Mouse (Mus musculus): ENCODE data around the gene Brinp2. TPM values are rescaled to one million over a fixed set of nuclear protein-coding genes. Genes with fewer than 3 reads are reported as not detected.
A peak's percentile ranks its signal among the peaks of the same experiment; 100 is the strongest.

Brinp2 gene
- polyA plus RNA-seq (2014; fragmentation: Nextera tagmentation; extraction: Ambion mirVana) = 0.07 and 0.11 TPM in 2 replicates

GRCm38 (mm10) chr1:158356051-158356461, at the start of gene Brinp2:
Gene Brinp2 (minus strand): TSS chr1:158356326.
- Histone ChIP-seq H3K9me3 (ENCODE audit: control insufficient read depth, low read length) (no peaks in the 10 kb centered on the region), H3K9ac (ENCODE audit: low read depth, low read length) (peak within 1 kb of the TSS; percentile 35; the same call in 1 of the 2 replicates)

GRCm38 (mm10) chr1:158400898-158401297, 44.8 kb upstream of the Brinp2 start:
- ATAC-seq (ENCODE audit: low FRiP score, low TSS enrichment) = no peak
- H3K4me1 ChIP-seq (ENCODE audit: control insufficient read depth, insufficient read depth, low read length) = no peaks in the 10 kb centered on the region
- H3K36me3 ChIP-seq (ENCODE audit: control insufficient read depth, insufficient read depth, low read length) = no peaks in the 10 kb centered on the region
- no peaks in the 10 kb centered on the region for H3K27me3 ChIP-seq (ENCODE audit: control insufficient read depth, insufficient read depth, low read length)
- no peak overlapping the region for H3K4me3 ChIP-seq (ENCODE audit: low read length)
- H3K4me2 ChIP-seq (replicated peaks; ENCODE audit: low read depth, low read length) = no peak overlapping the region
- H3K27ac ChIP-seq (ENCODE audit: low read depth, low read length) = no peak overlapping the region
- no peaks in the 10 kb centered on the region for H3K9me3 ChIP-seq (ENCODE audit: control insufficient read depth, low read length)
- 30% methylated on average over 2 of the region's 2 CpGs for WGBS
- H3K9ac ChIP-seq (ENCODE audit: low read depth, low read length) = no peak overlapping the region

More at GRCm38 (mm10) chr1:158356051-158356461, at the start of gene Brinp2:
- peak within 1 kb of the TSS; percentile 75 for H3K4me2 ChIP-seq (replicated peaks; ENCODE audit: low read depth, low read length)
- under 1% methylated on average over 30 of the region's 30 CpGs for WGBS
- H3K27me3 ChIP-seq (ENCODE audit: control insufficient read depth, insufficient read depth, low read length) = peaks cover 35% of the 10 kb centered on the region
- no peaks in the 10 kb centered on the region for H3K36me3 ChIP-seq (ENCODE audit: control insufficient read depth, insufficient read depth, low read length)
- H3K4me3 ChIP-seq (ENCODE audit: low read length) = peak within 1 kb of the TSS; percentile 44
- peaks cover 5% of the 10 kb centered on the region; the same call in 1 of the 2 replicates for H3K4me1 ChIP-seq (ENCODE audit: control insufficient read depth, insufficient read depth, low read length)
- ATAC-seq (ENCODE audit: low FRiP score, low TSS enrichment) = peak; percentile 98
- H3K27ac ChIP-seq (ENCODE audit: low read depth, low read length) = no peak within 1 kb of the TSS

GRCm38 (mm10) chr1:158397058-158397457, 40.9 kb upstream of the Brinp2 start:
- Histone ChIP-seq H3K9ac (ENCODE audit: low read depth, low read length) (no peak overlapping the region), H3K9me3 (ENCODE audit: control insufficient read depth, low read length) (no peaks in the 10 kb centered on the region), H3K4me3 (ENCODE audit: low read length) (no peak overlapping the region), H3K27ac (ENCODE audit: low read depth, low read length) (no peak overlapping the region), H3K36me3 (ENCODE audit: control insufficient read depth, insufficient read depth, low read length) (no peaks in the 10 kb centered on the region), H3K27me3 (ENCODE audit: control insufficient read depth, insufficient read depth, low read length) (no peaks in the 10 kb centered on the region), H3K4me2 (replicated peaks; ENCODE audit: low read depth, low read length) (no peak overlapping the region), H3K4me1 (ENCODE audit: control insufficient read depth, insufficient read depth, low read length) (no peaks in the 10 kb centered on the region)
- no peak for ATAC-seq (ENCODE audit: low FRiP score, low TSS enrichment)
- WGBS = 92% methylated on average over 2 of the region's 2 CpGs

GRCm38 (mm10) chr1:158390693-158391092, 34.6 kb upstream of the Brinp2 start:
- Histone ChIP-seq H3K4me2 (replicated peaks; ENCODE audit: low read depth, low read length) (no peak overlapping the region), H3K4me3 (ENCODE audit: low read length) (no peak overlapping the region), H3K9ac (ENCODE audit: low read depth, low read length) (no peak overlapping the region), H3K4me1 (ENCODE audit: control insufficient read depth, insufficient read depth, low read length) (no peaks in the 10 kb centered on the region), H3K9me3 (ENCODE audit: control insufficient read depth, low read length) (no peaks in the 10 kb centered on the region), H3K36me3 (ENCODE audit: control insufficient read depth, insufficient read depth, low read length) (no peaks in the 10 kb centered on the region), H3K27ac (ENCODE audit: low read depth, low read length) (no peak overlapping the region), H3K27me3 (ENCODE audit: control insufficient read depth, insufficient read depth, low read length) (no peaks in the 10 kb centered on the region)
- 81% methylated on average over 4 of the region's 4 CpGs for WGBS
- ATAC-seq (ENCODE audit: low FRiP score, low TSS enrichment) = no peak

GRCm38 (mm10) chr1:158388995-158389394, 32.9 kb upstream of the Brinp2 start:
- WGBS = 95% methylated on average over 4 of the region's 4 CpGs
- no peak for ATAC-seq (ENCODE audit: low FRiP score, low TSS enrichment)
- H3K4me2 ChIP-seq (replicated peaks; ENCODE audit: low read depth, low read length) = no peak overlapping the region
- H3K27ac ChIP-seq (ENCODE audit: low read depth, low read length) = no peak overlapping the region
- no peak overlapping the region for H3K4me3 ChIP-seq (ENCODE audit: low read length)
- no peaks in the 10 kb centered on the region for H3K4me1 ChIP-seq (ENCODE audit: control insufficient read depth, insufficient read depth, low read length)
- H3K36me3 ChIP-seq (ENCODE audit: control insufficient read depth, insufficient read depth, low read length) = no peaks in the 10 kb centered on the region
- no peaks in the 10 kb centered on the region for H3K27me3 ChIP-seq (ENCODE audit: control insufficient read depth, insufficient read depth, low read length)
- H3K9ac ChIP-seq (ENCODE audit: low read depth, low read length) = no peak overlapping the region
- H3K9me3 ChIP-seq (ENCODE audit: control insufficient read depth, low read length) = no peaks in the 10 kb centered on the region

- 25% methylated on average over 3 of the region's 3 CpGs for WGBS
- no peak for ATAC-seq (ENCODE audit: low FRiP score, low TSS enrichment)
Measured at GRCm38 (mm10) chr1:158386781-158387180, 30.7 kb upstream of the Brinp2 start.

GRCm38 (mm10) chr1:158385311-158385710, 29.2 kb upstream of the Brinp2 start:
- H3K27ac ChIP-seq (ENCODE audit: low read depth, low read length) = no peak overlapping the region
- no peaks in the 10 kb centered on the region for H3K36me3 ChIP-seq (ENCODE audit: control insufficient read depth, insufficient read depth, low read length)
- no peaks in the 10 kb centered on the region for H3K27me3 ChIP-seq (ENCODE audit: control insufficient read depth, insufficient read depth, low read length)
- H3K9me3 ChIP-seq (ENCODE audit: control insufficient read depth, low read length) = no peaks in the 10 kb centered on the region
- WGBS = 91% methylated on average over 2 of the region's 2 CpGs
- ATAC-seq (ENCODE audit: low FRiP score, low TSS enrichment) = no peak
- no peak overlapping the region for H3K9ac ChIP-seq (ENCODE audit: low read depth, low read length)
- H3K4me2 ChIP-seq (replicated peaks; ENCODE audit: low read depth, low read length) = no peak overlapping the region
- no peak overlapping the region for H3K4me3 ChIP-seq (ENCODE audit: low read length)
- no peaks in the 10 kb centered on the region for H3K4me1 ChIP-seq (ENCODE audit: control insufficient read depth, insufficient read depth, low read length)

More at GRCm38 (mm10) chr1:158386781-158387180, 30.7 kb upstream of the Brinp2 start:
- no peak overlapping the region for H3K9ac ChIP-seq (ENCODE audit: low read depth, low read length)
- H3K36me3 ChIP-seq (ENCODE audit: control insufficient read depth, insufficient read depth, low read length) = no peaks in the 10 kb centered on the region
- H3K4me1 ChIP-seq (ENCODE audit: control insufficient read depth, insufficient read depth, low read length) = no peaks in the 10 kb centered on the region
- H3K4me3 ChIP-seq (ENCODE audit: low read length) = no peak overlapping the region
- H3K9me3 ChIP-seq (ENCODE audit: control insufficient read depth, low read length) = no peaks in the 10 kb centered on the region
- H3K4me2 ChIP-seq (replicated peaks; ENCODE audit: low read depth, low read length) = no peak overlapping the region
- no peaks in the 10 kb centered on the region for H3K27me3 ChIP-seq (ENCODE audit: control insufficient read depth, insufficient read depth, low read length)
- H3K27ac ChIP-seq (ENCODE audit: low read depth, low read length) = no peak overlapping the region

GRCm38 (mm10) chr1:158383210-158383609, 27.1 kb upstream of the Brinp2 start:
- Histone ChIP-seq H3K4me2 (replicated peaks; ENCODE audit: low read depth, low read length) (no peak overlapping the region), H3K4me3 (ENCODE audit: low read length) (no peak overlapping the region), H3K4me1 (ENCODE audit: control insufficient read depth, insufficient read depth, low read length) (no peaks in the 10 kb centered on the region), H3K9ac (ENCODE audit: low read depth, low read length) (no peak overlapping the region), H3K36me3 (ENCODE audit: control insufficient read depth, insufficient read depth, low read length) (no peaks in the 10 kb centered on the region), H3K27me3 (ENCODE audit: control insufficient read depth, insufficient read depth, low read length) (no peaks in the 10 kb centered on the region), H3K9me3 (ENCODE audit: control insufficient read depth, low read length) (no peaks in the 10 kb centered on the region), H3K27ac (ENCODE audit: low read depth, low read length) (no peak overlapping the region)
- 54% methylated on average over 3 of the region's 3 CpGs for WGBS
- no peak for ATAC-seq (ENCODE audit: low FRiP score, low TSS enrichment)

- no peak overlapping the region for H3K27ac ChIP-seq (ENCODE audit: low read depth, low read length)
- H3K27me3 ChIP-seq (ENCODE audit: control insufficient read depth, insufficient read depth, low read length) = no peaks in the 10 kb centered on the region
- H3K4me3 ChIP-seq (ENCODE audit: low read length) = no peak overlapping the region
- ATAC-seq (ENCODE audit: low FRiP score, low TSS enrichment) = no peak
- H3K9ac ChIP-seq (ENCODE audit: low read depth, low read length) = no peak overlapping the region
- no peaks in the 10 kb centered on the region for H3K4me1 ChIP-seq (ENCODE audit: control insufficient read depth, insufficient read depth, low read length)
- H3K9me3 ChIP-seq (ENCODE audit: control insufficient read depth, low read length) = no peaks in the 10 kb centered on the region
- H3K36me3 ChIP-seq (ENCODE audit: control insufficient read depth, insufficient read depth, low read length) = no peaks in the 10 kb centered on the region
- no peak overlapping the region for H3K4me2 ChIP-seq (replicated peaks; ENCODE audit: low read depth, low read length)
- 37% methylated on average over 6 of the region's 6 CpGs for WGBS
Measured at GRCm38 (mm10) chr1:158382277-158382676, 26.2 kb upstream of the Brinp2 start.

All from kidney, embryonic 14.5 days (tissue).